Mouse (Mus musculus): ENCODE measurements around the gene Mab21l3.

GRCm38 (mm10) chr3:101829881-101830616, 18.7 kb downstream of the Mab21l3 start:
- TF ChIP-seq POLR2A (IDR thresholded peaks at IDR 0.05; ENCODE audit: low read depth, low read length) (no peak), CTCF (IDR thresholded peaks at IDR 0.05; ENCODE audit: extremely low read depth, insufficient read depth, insufficient read length, insufficient replicate concordance) (no peak)
